Mouse (Mus musculus) spleen, postnatal 4 days (tissue): ENCODE measurements around the gene Igsf10.
"Not testable (repeated sequence)": the region's sequence is repeated elsewhere in the genome, so short reads cannot be mapped to it uniquely, and the experiment has no call there.

Experiments used
- DNase-seq, 2 experiments: peaks; one replicate each; pipeline ENCODE4 v3.0.0; 2022; ENCODE audit warnings: low spot score in 2 of 2

Gene Igsf10

DNA sequence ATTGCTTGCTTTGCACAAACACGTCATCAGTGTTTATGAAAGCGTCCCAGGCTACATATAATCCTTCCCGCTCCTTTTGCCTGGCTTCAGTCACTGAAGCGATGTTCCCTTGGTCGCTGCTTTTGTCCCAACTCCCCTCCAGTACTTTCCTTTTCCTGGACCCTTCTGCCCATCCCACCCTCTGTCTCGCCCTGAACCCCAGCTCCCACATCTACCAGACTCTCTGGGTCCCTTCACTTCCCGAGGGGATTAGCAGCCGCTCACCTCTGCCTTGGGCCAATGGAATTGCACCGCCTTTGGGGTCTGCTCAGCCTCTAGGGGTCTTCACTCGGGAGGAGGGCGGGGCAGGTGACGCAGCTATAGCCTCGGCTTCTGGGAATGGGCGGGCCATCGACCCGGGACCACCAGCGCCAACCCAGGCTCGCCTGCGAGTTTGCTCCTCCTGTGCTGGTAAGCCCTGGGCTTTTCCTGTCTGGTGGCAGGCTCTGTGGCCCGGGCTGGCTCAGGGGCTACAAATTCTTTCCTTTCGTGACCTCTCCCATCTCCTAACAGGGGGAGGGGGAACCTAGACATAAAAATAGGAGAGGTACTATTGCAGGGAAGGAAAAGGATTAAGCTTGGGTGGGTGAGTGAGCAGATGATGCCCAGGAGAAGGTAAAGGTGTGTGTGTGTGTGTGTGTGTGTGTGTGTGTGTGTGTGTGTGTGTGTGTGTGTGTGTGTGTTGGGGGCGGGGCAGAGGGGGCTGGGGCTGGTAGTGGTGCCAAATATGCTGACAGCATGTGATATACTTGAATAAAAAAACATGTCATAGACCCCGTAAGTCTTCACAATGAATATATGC, at the start of gene Igsf10:
Igsf10 (minus strand) TSS at position 330 of the 841 bp plus-strand sequence.
- peak in 1 of 2 experiments; percentile 64 for DNase-seq

DNA sequence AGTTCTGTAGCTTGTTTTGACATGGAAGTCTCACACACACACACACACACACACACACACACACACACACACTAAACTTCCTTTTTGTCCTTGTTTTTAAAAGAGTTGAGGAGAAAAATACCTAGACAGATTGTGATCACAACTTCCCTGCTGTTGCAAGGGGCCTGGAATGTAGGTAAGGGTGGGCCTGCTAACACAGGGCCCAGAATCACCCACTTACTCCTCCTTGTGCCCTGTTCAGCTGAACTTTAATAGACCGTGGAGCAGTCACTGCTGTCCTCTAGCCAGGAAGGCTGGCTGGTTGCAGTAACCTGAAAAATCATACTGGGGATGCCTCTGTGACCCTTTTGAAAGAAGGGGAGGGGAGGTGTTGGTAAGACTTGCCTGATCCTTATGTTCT, 41.4 kb upstream of the Igsf10 start:
- no peak for DNase-seq

DNA sequence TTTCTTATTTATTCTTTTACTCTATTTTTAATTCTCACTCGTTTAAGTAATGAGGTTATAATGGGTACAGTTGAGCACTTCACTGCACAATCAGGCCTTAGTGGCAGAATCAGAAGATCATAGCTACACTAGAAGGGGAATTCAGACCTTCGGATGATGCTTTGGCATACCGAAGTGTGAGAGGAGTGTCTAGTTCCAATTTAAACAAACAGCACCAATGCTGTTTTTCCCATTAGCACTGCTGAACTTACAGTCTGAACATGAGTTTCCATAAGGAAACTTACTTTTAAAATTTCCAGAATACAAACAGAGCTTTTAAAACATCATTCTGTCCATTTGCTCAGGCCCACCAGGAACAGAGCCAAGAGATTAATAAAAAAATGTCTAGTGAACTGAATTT, 40.8 kb upstream of the Igsf10 start:
- no peak for DNase-seq

DNA sequence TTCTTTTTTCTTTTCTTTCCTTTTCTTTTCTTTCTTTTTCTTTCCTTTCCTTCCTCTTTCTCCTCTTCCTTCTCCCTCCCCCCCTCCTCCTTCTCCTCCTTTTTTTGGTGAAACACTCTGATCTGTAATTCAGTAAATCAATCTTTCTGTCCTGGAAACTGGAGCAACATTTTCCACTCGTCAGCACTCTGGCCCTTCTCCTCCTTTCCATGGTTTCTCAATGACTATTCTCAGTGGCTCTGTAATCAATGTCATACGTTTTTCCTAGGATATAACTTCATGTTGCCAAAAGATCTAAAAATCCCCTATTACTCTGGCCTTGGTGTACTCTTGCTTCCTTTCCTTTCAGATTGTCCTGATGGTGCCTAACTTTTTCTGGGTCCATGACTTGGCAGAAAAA, 40.1 kb upstream of the Igsf10 start:
- no peak for DNase-seq

DNA sequence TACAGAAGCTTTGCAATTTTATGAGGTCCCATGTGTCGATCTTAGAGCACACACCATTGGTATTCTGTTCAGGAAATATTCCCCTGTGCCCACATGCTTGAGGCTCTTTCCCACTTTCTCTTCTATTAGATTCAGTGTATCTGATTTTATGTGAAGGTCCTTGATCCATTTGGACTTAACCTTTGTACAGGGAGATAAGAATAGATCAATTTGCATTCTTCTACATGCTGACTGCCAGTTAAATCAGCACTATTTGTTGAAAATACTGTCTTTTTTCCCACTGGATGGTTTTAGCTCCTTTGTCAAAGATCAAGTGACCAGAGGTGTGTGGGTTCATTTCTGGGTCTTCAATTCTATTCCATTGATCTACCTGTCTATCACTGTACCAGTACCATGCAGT, 34.6 kb upstream of the Igsf10 start:
- not testable (repeated sequence) for DNase-seq

DNA sequence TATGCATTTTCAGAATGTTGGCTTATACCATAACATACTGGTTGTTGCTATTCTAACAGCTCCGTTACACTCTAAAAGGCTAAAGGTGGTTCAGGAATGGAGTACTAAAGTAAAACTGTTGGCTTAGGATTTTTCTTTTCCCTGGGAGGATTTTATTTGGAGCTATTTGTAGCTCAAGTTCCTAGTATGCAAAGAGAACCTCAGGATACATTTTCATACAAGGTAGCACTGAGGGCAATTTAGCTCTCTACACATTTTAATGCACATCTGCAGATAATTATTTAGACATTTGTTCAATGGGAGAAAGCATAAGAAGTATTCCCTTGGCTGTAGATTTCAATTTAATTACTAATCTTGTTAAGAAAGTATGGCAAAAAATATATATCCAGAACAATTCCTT, 17.7 kb upstream of the Igsf10 start:
- no peak for DNase-seq

DNA sequence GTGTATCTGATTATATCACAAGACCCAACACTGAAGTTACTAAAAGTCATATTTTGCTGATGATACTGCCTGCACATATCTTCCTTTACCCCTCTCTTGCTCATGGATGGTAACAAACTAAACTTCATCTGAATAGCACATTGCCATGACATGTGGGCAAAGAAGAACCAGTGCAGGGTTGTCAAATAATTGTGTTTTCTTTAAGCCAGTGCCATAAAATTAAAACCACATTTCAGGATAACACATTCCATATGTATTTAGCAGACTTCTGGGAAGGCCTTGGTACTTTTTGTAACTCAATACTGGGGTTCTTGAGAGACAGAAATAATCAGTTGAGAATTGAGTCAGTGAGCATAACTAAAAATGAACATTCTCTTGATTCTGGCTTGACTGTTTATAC, 15.9 kb upstream of the Igsf10 start:
- no peak for DNase-seq

DNA sequence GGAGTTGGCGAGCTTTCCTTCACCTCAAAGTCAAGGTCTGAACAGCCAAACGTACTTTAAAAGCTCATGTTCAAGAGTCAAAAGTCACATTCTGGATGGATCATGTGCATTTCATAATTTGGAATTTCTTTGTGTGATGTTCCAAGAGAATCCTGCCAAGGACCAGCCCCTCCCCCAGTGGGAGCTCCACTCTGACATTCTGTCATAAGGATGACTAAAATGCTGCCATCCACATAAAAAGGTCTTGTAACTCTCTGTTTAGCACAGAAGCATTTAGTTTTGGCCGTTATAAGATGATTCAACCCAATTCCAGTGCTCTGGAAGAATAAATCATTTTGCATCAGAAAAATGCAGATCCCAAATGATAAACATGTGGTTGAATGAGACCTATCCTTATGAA, 10.0 kb upstream of the Igsf10 start:
- DNase-seq: no peak

DNA sequence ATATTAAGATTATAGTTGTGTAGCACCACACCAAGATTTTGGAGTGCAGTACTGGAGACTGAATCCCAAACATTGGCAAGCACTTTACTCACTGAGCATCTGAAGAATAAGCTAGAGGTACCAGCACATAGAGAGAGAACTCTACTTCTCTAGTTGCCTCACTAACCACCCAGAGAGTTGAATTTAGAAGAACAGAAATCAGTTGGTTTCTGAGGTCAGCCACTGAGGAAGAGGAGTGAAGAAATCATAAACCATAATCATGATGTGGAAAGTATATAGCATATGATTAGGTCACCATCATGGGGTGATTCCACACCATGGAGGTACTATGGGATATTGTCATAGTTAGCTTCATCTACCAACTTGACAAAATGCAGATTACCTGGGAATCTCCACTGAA, 7.6 kb upstream of the Igsf10 start:
- DNase-seq: no peak

DNA sequence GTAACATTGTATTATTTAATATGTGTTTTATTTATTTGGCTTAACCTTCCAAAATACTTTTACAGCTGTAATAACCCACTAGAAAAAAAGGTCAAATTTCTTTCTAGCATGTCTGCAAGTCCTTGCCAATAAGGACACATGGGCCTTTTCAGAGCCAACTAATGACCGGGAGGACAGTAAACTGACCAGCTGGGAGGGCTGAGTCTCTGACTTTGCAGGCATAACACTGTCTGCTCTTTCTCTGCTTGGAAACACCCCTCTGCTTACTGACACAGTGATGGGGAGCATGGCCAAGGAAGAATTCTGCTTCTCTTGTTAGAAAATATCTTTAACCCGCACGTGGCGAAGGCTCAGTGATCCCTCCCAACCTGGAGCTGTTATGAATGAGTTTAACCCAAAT, 1.2 kb downstream of the Igsf10 start:
- DNase-seq: no peak

DNA sequence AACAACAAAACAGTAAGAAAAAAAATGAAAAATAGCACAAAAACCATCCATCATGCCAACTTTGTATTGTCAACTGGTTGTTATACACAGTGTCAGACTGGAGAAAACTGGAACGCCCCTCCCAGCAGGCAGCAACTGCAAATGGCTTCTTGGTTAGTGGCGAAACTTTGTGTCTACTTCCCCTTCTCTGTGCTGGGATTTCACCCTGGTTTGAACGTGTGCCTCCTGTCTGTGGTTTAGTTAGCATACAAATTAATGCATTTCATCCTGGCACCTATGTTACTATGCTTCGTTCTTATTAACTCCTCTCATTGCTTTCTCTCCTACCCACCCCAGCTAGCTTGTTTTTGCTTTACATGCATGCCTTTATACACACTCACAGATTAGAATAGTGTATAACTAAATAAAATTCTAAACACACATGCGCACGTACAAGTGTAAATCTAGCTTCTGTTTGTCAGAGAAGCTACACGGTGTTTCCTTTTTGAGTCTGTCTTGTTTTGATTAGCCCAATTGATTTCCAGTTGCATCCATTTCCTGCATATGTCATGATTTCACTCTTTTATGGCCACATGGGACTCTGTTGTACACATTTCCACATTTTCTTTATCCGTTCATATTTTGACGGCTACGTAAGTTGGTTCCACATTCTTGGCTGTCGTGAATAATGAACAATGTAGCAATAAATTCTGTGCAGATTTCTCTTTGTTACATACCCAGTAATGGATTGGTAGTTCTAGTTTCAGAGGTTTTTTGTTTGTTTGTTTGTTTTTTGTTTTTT, 2.4 kb downstream of the Igsf10 start:
- no peak for DNase-seq

DNA sequence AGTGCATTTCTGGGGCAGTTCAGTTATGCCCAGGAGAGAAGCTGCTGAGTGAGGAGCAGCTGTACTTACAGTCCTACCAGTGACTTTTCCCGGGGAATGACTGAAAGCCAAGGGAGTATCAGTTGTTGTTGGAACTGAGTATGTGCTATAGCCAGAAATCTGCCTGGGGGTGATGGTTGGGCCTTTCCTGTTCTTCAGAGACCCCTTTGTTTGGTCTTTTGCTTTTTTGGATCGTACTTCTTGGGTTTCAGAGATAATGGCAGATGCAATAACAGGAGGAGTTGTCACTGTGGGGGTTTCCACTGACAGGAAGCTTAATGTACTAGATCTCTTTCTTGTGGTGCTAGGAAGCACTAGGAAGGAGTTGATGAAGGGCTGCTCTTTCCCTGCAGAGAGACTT, 15.7 kb downstream of the Igsf10 start:
- DNase-seq: no peak

DNA sequence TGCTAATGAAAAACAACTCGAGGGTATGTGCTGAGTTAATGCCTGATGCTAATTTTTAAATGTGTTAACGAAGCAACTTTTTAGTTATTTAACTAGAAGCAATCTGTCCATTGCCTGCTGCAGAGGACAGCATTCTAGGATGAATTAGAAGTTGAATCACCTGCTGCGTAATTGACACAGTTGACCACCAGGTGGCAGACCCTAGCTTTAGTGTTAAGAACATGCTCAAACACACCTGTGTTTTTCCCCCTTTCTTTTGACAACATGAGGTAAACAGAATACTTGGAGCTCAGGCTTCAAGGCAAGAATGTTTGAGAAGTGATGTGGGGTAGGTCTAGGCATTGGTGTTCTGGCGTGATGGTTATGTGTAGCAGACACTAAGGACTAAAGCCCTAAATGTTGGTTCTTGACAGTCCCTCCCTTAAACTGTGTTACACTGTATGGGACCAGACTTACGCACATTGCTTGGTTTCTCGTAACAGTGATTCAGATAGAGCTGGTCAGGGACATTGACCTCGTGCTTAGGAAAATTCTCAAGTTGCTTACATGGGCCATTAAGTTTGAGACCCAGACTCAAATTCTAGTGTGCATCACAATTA, 22.8 kb downstream of the Igsf10 start:
- peak in 1 of 2 experiments; percentile 72 for DNase-seq

DNA sequence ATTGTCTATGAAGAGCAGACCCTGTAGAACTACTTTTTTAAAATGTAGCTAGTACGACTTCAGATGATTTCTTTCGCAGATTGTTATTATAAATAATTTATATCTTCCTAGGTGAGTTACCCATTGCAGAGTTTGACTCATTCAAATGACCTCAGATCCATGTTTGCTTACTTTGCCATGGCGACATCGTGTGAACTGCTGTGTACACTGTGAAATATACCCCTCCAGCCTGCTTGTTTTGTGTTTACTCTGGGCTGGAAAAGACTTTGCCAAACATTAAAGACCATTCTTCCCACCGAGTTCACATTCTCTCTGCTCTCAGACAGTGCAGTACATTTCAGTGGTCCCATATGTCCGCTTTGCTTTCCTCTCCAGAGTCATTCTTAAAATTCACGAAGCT, 28.1 kb downstream of the Igsf10 start:
- no peak for DNase-seq

DNA sequence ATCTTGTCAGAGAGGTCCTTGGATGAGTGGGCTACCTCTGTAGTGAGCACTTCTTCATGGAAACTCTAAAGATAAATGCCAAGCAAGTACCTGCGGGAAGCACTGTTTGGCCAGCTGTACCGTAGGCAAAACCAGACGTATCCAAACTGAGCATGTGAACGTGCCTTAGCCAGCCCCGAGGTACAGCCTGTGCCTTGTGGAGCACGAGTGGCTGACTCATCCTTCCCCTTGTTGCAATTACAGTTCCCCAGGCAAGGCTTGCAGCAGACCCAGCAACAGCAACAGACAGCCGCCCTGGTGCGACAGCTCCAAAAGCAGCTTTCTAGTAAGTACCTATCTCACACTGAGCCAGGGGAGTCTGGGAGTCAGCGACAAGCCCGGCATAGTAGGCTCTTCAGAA, 31.6 kb downstream of the Igsf10 start:
- no peak for DNase-seq

DNA sequence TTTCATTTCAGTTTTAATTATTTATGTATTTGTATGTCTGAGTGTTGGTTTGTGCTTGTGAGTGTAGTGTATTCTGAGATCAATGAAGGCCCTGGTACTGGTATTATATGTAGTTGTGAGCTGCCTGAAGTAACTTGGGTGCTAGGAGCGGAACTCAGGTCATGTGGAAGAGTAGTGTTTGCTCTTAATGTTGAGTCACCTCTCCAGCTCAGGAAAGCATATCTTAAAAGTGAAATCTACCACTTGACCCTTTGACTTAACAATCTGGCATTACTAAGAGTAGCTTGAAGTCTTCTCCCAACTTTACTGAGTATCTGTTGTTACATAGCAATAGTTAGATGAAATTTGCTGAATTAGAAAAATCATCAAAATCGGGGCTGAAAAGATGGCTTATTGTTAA, 38.7 kb downstream of the Igsf10 start:
- DNase-seq: no peak

DNA sequence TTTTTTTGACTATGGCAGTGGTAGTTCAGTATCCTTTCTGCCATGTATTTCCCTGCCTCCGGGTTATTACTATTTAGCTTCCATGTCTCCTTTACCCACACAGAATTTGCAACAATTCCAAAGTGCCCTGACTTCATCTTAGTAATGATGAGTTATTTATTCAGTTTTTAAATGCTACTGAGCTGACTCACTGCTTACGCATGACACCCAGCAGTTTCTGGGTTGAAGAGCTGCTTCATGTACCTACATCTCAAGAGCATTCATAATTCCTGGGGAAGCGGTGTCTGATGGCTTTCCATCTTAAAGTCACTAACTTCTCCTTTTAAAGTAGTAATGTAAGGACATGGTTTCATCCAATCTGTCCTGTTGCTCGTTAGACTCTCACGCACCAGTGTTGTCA, 39.2 kb downstream of the Igsf10 start:
- DNase-seq: no peak

DNA sequence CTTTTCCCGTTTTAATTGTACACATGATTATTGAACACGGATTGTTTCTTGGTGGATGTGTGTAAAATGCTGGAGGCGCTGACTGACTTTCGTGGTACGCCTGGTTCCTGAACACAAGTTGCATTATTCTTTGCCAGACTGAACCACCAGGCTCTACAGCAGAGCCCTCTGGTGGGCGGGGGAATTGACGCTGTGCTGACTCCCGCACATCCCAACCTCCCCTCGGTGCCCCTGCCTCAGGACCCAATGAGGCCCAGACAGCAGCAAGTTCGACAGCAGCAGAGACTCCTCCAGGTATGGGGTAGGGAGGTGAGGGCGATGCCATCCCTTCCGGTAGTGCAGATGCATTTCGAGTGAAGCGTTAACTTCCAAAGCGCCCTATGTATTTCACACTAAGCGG, 46.5 kb downstream of the Igsf10 start:
- no peak for DNase-seq

DNA sequence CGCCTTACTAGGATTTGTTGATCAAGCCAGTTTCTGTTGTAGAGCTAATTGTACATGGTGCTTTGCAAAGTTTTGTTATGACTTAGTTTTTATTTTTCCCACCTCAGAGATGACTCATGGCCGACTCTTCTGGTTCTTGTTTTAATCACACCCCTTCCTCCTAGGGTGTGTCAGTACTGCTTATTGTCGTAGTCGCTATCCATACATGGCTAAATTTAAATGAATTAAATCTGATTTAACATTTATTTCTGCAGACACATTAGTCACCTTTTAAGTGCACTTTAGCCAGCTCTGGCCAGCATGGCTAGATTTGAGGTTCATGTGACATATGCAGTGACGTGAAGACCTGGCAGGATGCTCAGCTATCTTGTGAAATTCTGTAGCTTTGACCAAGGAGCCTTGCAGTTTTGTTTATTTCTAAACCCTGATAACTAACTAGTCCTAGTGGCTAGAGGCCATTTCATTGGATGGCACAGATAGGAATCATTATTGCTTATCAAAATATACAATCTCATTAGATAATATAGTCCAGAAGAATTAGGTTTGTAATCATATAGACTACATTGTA, 47.5 kb downstream of the Igsf10 start:
- DNase-seq: no peak

DNA sequence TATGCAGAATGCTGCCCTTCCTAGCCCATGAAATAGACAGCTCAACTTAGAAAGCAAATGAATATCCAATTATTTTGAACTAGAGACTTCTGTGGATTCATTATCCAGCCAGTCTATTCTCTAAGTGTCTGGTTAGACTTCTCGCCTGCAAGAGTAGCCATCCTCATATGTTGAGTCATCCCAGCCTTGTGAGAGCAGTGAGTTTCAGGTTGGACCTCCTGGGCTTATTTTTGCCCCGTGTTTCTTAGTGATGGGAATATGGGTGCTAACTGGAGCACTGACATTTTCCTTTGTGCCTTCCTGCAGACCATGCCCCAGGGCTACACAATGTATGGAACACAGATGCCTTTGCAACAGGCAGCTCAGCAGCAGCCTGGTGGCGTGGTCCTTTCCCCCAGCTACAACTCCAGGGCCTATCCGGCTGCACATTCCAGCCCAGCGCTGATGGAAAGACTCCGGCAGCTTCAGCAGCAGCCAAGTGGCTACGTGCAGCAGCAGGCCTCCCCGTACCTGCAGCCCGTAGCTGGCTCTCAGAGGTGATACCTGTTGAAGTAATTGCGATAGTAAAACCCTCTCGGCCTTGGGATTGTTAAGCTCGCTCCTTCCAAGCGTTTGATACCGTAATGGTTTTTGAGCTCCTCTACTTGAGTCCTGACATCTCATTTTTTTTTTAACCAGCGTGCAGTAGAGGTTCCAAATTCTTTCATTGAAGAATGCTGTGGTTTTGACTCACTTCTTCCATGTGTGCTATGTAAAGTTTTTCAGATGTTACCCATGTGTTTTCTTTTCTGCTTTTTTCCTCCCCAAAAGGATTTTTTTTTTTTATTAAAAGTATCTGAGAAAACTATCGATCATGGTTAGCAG, 48.3 kb downstream of the Igsf10 start:
- DNase-seq: no peak

DNA sequence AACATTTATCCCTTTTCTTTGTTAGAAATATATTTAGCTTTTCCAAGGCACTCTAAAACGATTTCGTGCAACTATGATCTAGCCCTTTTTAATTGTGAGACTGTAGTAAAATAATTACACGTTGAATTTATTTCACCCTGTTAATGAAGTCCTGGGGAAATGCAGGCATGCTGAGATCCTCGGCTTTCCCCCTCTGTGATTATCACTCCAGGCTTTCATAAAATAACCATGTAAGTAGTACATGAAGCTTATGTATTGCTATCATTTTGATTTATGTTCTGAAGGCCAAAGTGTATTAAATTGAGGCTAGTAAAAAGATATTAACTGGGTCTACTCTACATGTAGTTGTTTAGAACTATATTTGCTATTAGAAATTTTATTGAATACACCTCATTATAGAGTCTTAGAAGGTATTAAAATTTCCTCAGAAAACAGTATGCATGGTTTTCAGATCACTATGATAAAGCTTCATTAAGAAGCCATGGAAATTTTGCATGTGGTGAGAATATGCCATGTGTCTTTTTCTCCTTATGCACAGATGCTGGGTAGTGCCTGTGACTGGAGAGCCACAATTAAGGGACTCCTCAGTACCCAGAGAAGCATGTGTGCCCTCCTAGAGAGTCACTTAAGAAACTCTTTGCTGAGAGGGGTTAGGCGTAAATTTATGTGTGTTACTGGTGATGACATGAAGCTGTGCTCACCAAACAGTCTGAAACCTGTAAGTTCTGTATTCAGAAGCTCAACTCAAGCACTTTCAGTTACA, 50.6 kb downstream of the Igsf10 start:
- no peak for DNase-seq
